Mouse (Mus musculus) hindbrain, embryonic 14.5 days (tissue): Measurements from ENCODE around the gene Olfr769. TPM values are rescaled to one million over a fixed set of nuclear protein-coding genes. Genes with fewer than 3 reads are reported as not detected.
"Not testable (repeated sequence)": the region's sequence is repeated elsewhere in the genome, so short reads cannot be mapped to it uniquely, and the experiment has no call there.

ENCODE experiments used
- ATAC-seq: fragments of 200-750 bp; cut with Nextera tagmentation; 2 replicates; pipeline ENCODE4 v1.8.0; 2017; ENCODE audit warnings: moderate number of reproducible peaks, mild to moderate bottlenecking, moderate TSS enrichment, moderate library complexity; ENCODE audit not compliant: low FRiP score
- DNase-seq: peaks from one replicate; pipeline ENCODE4 v3.0.0-alpha.2; 2015; ENCODE audit warnings: low spot score
- H3K27ac ChIP-seq: fragments of 300-500 bp; sonication (generic); 2 replicates; pipeline ENCODE4 v1.5.1; 2014; ENCODE audit warnings: mild to moderate bottlenecking, moderate library complexity
- H3K27me3 ChIP-seq: fragments of 300-500 bp; sonication (generic); 2 replicates; pipeline ENCODE4 v1.6.1; 2014; ENCODE audit warnings: mild to moderate bottlenecking, low read length, mixed read lengths; ENCODE audit not compliant: control insufficient read depth, insufficient read depth
- H3K36me3 ChIP-seq: fragments of 300-500 bp; sonication (generic); replicated peaks from 2 replicates; pipeline ENCODE4 v1.6.1; 2014; ENCODE audit not compliant: control insufficient read depth, insufficient read depth
- H3K4me1 ChIP-seq: fragments of 300-500 bp; sonication (generic); replicated peaks from 2 replicates; pipeline ENCODE4 v1.6.1; 2014; ENCODE audit warnings: antibody characterized with exemption, low read length, mixed read lengths; ENCODE audit not compliant: control insufficient read depth, insufficient read depth
- H3K4me2 ChIP-seq: fragments of 300-500 bp; sonication (generic); replicated peaks from 2 replicates; pipeline ENCODE4 v1.6.1; 2014; ENCODE audit warnings: mild to moderate bottlenecking, moderate library complexity
- H3K4me3 ChIP-seq: fragments of 300-500 bp; sonication (generic); replicated peaks from 2 replicates; pipeline ENCODE4 v1.5.1; 2014; ENCODE audit warnings: mild to moderate bottlenecking, low read length
- H3K9ac ChIP-seq: fragments of 300-500 bp; sonication (generic); 2 replicates; pipeline ENCODE4 v1.6.1; 2014
- H3K9me3 ChIP-seq: fragments of 300-500 bp; sonication (generic); 2 replicates; pipeline ENCODE4 v1.6.1; 2016; ENCODE audit warnings: low read length; ENCODE audit not compliant: control insufficient read depth
- WGBS: fragments of 180-500 bp; shearing (Covaris S2); extraction: QIAGEN DNeasy Blood & Tissue Kit; methylation state at CpG from one replicate; pipeline ENCODE4 v1.1.7; 2014; 5-methylcytosine and 5-hydroxymethylcytosine counted together
- polyA plus RNA-seq: library from polyadenylated mRNA; unstranded; fragments of >200 nt; fragmentation: Nextera tagmentation; extraction: Ambion mirVana; gene quantifications from 2 replicates; pipeline ENCODE4 v1.2.1, GENCODE M21; 2014

The Olfr769 gene
- not detected in 2 replicates for polyA plus RNA-seq

DNA sequence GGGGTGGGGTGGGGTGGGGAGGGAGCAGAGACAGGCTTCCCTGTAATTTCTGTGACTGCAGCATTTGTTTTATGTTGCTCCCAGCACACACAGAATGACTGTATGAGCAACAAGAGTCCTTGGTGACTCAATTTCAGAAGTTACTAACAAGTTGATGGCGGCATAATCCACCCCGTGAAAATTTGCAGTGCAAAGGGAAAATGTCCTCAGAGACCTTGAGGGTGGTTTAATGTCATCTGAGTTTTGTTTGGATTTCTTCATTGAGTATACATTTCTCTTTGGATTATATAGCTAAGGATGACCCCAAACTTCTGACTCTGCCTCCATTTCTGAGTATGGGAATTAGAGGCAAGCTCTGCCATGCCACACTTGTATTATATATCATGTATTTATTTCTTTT, at the start of gene Olfr769:
TSS of gene Olfr769 (minus strand) at position 101 of the 400 bp plus-strand sequence.
- Histone ChIP-seq H3K4me2 (no peak within 1 kb of the TSS), H3K27ac (no peak within 1 kb of the TSS), H3K9me3 (no peaks in the 10 kb centered on the region), H3K36me3 (no peaks in the 10 kb centered on the region), H3K27me3 (no peaks in the 10 kb centered on the region), H3K4me3 (no peak within 1 kb of the TSS), H3K9ac (no peak within 1 kb of the TSS), H3K4me1 (no peaks in the 10 kb centered on the region)
- WGBS, result 97% methylated on average over 2 of the region's 2 CpGs
- ATAC-seq (no peak), DNase-seq (no peak)

DNA sequence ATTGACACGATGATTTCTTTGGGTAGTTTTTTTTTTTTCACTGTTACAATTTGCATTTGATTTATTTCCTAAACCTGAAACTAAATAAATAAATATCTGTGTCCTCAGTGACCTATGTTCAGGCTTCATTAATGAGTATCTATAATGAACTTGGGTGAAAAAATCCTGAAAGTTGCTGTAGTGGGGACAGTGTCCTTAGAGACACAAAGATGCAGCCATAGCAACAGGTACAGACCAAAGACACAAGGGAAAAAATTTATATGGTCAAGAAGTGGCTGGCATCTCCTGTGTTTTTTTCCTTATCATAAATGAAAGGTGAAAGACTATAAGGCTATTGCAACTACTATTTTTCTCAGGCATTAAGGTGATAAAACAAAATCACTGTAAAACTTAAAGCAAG, 47.0 kb upstream of the Olfr769 start, which contains the start of gene Olfr771:
TSS of gene Olfr771 (minus strand) at position 101 of the 400 bp plus-strand sequence.
- no peak within 1 kb of the TSS for H3K27ac ChIP-seq
- no peaks in the 10 kb centered on the region for H3K36me3 ChIP-seq
- H3K9me3 ChIP-seq, result no peaks in the 10 kb centered on the region
- DNase-seq (no peak), ATAC-seq (no peak)
- no peak within 1 kb of the TSS for H3K4me3 ChIP-seq
- no peak within 1 kb of the TSS for H3K9ac ChIP-seq
- no peak within 1 kb of the TSS for H3K4me2 ChIP-seq
- H3K27me3 ChIP-seq, result no peaks in the 10 kb centered on the region
- 82% methylated on average over 1 of the region's 1 CpGs for WGBS
- no peaks in the 10 kb centered on the region for H3K4me1 ChIP-seq

DNA sequence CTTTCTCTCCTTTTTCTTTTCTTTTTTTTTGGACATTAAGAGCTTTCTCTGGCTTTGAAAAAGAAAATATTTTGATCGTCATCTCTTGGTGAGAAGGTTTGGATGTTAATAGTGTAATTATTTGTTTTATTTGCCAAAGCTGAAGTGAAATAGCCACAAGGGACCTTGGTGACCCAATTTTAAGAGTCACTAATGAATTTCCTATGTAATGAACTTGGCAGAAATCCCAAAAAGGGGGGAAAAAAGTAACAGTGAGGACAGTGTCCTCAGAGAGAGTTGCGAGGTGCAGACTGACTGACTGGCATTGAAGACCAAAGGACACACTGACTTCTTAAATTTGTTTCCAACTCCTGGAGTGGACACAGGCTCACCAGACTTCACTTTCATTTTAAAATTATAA, 21.2 kb upstream of the Olfr769 start, which contains the start of gene Olfr770:
TSS of gene Olfr770 (minus strand) at position 101 of the 400 bp plus-strand sequence.
- Histone ChIP-seq H3K9me3 (no peaks in the 10 kb centered on the region), H3K9ac (no peak within 1 kb of the TSS), H3K36me3 (no peaks in the 10 kb centered on the region), H3K27ac (no peak within 1 kb of the TSS), H3K27me3 (no peaks in the 10 kb centered on the region), H3K4me3 (no peak within 1 kb of the TSS), H3K4me2 (no peak within 1 kb of the TSS), H3K4me1 (no peaks in the 10 kb centered on the region)
- DNase-seq (no peak), ATAC-seq (no peak)
- 76% methylated on average over 2 of the region's 2 CpGs for WGBS

DNA sequence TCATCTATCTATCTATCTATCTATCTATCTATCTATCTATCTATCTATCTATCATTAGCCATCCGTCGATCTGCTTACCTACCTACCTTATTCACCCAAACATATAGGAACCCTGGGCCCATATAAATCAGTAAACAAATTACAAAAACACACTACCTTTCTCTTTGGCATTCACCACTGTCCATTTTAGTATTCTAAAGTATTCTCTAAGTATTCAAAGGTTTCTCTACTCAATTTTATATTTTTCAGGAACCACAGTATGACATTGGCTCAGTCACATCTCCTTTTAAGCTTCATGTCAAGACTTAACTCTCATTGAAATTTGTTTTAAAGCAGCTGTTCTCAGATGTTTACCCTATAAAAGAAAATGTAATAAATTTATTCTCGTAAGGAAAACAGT, 2.5 kb downstream of the Olfr769 start:
- WGBS, result 95% methylated on average over 3 of the region's 3 CpGs
- Histone ChIP-seq H3K27ac (no peak overlapping the region), H3K4me1 (no peaks in the 10 kb centered on the region), H3K4me2 (no peak overlapping the region), H3K4me3 (no peak overlapping the region), H3K27me3 (no peaks in the 10 kb centered on the region), H3K9me3 (no peaks in the 10 kb centered on the region), H3K36me3 (no peaks in the 10 kb centered on the region), H3K9ac (no peak overlapping the region)
- ATAC-seq, result no peak
- DNase-seq, result no peak

DNA sequence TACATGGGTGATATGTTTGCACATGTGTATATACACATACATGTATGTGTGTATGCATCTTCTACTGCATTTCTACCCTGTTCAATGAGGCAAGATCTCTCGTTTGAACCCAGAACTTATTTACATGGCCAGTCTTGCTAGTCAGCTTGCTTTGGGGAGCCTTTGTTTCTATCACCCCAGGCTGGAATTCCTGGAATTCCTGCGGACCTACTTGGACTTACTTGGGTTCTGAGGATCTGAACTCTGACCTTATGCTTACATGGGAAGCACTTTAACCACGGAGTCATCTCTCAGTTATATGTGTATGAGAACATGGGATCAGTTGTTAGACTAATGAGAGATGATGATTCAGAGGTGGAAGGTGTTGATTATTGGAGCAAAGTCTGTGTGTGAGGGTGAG, 16.4 kb downstream of the Olfr769 start:
- WGBS, result 36% methylated on average over 3 of the region's 3 CpGs
- Histone ChIP-seq H3K4me2 (no peak overlapping the region), H3K9ac (no peak overlapping the region), H3K27ac (no peak overlapping the region), H3K36me3 (no peaks in the 10 kb centered on the region), H3K9me3 (no peaks in the 10 kb centered on the region), H3K27me3 (no peaks in the 10 kb centered on the region), H3K4me1 (no peaks in the 10 kb centered on the region), H3K4me3 (no peak overlapping the region)
- ATAC-seq (no peak), DNase-seq (no peak)

DNA sequence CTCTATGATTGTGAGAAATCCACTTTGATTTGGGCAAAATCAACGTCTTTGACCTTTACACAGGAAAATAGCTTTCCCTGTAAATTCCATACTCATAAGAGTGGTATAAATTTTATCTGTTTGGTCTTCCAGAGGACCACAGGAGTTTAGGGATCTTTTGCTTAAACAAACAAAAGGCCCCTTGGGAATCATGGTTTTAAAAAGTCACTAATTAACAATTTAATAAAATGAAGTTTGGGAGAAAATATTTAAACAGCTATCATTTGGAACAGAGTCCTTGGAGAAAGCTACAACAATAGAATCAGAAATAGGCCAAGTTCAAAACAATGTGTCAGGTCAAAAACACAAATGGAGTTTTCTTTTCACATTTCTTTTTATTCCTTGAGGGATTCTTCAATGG, 18.4 kb downstream of the Olfr769 start, which contains the start of gene Olfr768:
TSS of gene Olfr768 (minus strand) at position 101 of the 400 bp plus-strand sequence.
- Histone ChIP-seq H3K27me3 (no peaks in the 10 kb centered on the region), H3K27ac (no peak within 1 kb of the TSS), H3K36me3 (no peaks in the 10 kb centered on the region), H3K9me3 (no peaks in the 10 kb centered on the region), H3K4me3 (no peak within 1 kb of the TSS), H3K9ac (no peak within 1 kb of the TSS), H3K4me2 (no peak within 1 kb of the TSS), H3K4me1 (no peaks in the 10 kb centered on the region)
- DNase-seq (no peak), ATAC-seq (no peak)
- 93% methylated on average over 1 of the region's 1 CpGs for WGBS

DNA sequence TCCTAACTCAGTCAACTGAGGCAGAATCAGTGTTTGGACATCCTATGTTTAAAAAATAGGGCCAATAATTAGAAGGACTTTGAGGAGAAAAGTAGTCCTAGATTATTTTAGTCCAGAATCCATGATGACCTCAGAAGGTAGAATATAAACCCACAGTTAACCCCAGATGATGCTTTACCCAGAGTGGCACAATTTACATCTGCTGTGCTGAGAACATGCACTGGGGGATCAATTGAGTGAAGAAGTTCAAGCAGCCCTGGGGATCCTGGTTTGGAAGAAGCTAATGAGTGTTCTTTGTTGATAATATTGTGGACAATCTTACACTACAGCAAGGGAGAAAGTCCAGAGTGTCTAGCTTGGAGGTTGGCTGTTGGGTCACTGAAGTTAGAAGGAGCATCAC, 34.9 kb downstream of the Olfr769 start, which contains the start of gene Olfr767:
TSS of gene Olfr767 (minus strand) at position 101 of the 400 bp plus-strand sequence.
- not testable (repeated sequence) for H3K9me3 ChIP-seq, H3K36me3 ChIP-seq, H3K4me1 ChIP-seq, H3K4me3 ChIP-seq, H3K27me3 ChIP-seq, DNase-seq, H3K9ac ChIP-seq, H3K4me2 ChIP-seq, H3K27ac ChIP-seq, ATAC-seq

DNA sequence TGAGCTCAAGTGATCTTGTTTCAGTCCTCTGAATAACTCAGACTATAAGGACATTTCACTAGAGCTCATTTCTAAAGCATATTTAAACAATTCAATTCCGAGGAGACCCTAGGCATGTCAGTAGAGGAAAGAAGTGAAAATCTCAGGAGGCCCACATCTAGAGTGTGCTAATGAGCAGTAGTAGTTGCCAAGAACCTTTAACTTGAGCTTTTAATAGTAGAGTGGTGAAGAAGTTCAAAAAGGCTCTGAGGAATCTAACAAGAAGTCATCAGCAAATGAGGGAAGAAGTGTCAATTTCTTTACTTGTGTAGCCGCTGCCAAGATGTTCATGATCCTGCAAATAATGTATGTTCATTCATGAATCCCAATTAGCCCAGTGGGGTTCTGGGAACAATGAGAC, 48.8 kb downstream of the Olfr769 start, which contains the start of gene Olfr766-ps1:
TSS of gene Olfr766-ps1 (minus strand) at position 101 of the 400 bp plus-strand sequence.
- H3K4me1 ChIP-seq, result no peaks in the 10 kb centered on the region
- H3K27me3 ChIP-seq, result no peaks in the 10 kb centered on the region
- DNase-seq (no peak), ATAC-seq (no peak)
- H3K9ac ChIP-seq, result no peak within 1 kb of the TSS
- WGBS, result 87% methylated on average over 2 of the region's 2 CpGs
- H3K27ac ChIP-seq, result no peak within 1 kb of the TSS
- no peaks in the 10 kb centered on the region for H3K9me3 ChIP-seq
- H3K4me2 ChIP-seq, result no peak within 1 kb of the TSS
- no peak within 1 kb of the TSS for H3K4me3 ChIP-seq
- no peaks in the 10 kb centered on the region for H3K36me3 ChIP-seq
